Mouse (Mus musculus) MEL (cell line): ENCODE results near the gene Lhx1.

Source experiments
- CTCF ChIP-seq, 3 experiments: IDR thresholded peaks in 2 of 3; conservative IDR thresholded peaks in 1 of 3; 2 replicates each; pipeline ENCODE4 v1.5.1; 2011 to 2012; ENCODE audit warnings: low read length in 3 of 3, low read depth in 2 of 3, mild to moderate bottlenecking in 2 of 3, improper control_type of control experiment in 1 of 3, inconsistent platforms in 1 of 3, mixed read lengths in 1 of 3, moderate library complexity in 1 of 3; ENCODE audit not compliant: control insufficient read depth in 1 of 3, insufficient read depth in 1 of 3, poor library complexity in 1 of 3, severe bottlenecking in 1 of 3
- ELF1 ChIP-seq: IDR thresholded peaks from 2 replicates; pipeline ENCODE4 v1.6.1; 2014; ENCODE audit warnings: low read depth, mild to moderate bottlenecking, inconsistent platforms, low read length, improper control_type of control experiment, moderate library complexity
- EP300 ChIP-seq, 2 experiments: IDR thresholded peaks; 2 replicates each; pipeline ENCODE4 v1.6.1; 2011; ENCODE audit warnings: improper control_type of control experiment in 2 of 2, low read length in 2 of 2, low read depth in 1 of 2, mild to moderate bottlenecking in 1 of 2
- MXI1 ChIP-seq: IDR thresholded peaks from 2 replicates; pipeline ENCODE4 v1.6.1; 2011; ENCODE audit warnings: mild to moderate bottlenecking, low read depth, low read length, improper control_type of control experiment
- RCOR1 ChIP-seq: IDR thresholded peaks from 2 replicates; pipeline ENCODE4 v1.6.1; 2012; ENCODE audit warnings: low read depth, mild to moderate bottlenecking, inconsistent platforms, low read length, improper control_type of control experiment
- SMC3 ChIP-seq: IDR thresholded peaks from 2 replicates; pipeline ENCODE4 v1.6.1; 2011; ENCODE audit warnings: low read depth, low read length, improper control_type of control experiment
- ZC3H11A ChIP-seq: IDR thresholded peaks from 2 replicates; pipeline ENCODE4 v1.6.1; 2012; ENCODE audit warnings: low read depth, mild to moderate bottlenecking, inconsistent platforms, low read length, improper control_type of control experiment

GRCm38 (mm10) chr11:84549258-84549791 lies 24.0 kb upstream of the Lhx1 start:
- TF ChIP-seq EP300 (IDR thresholded peaks at IDR 0.05; ENCODE audit: low read depth in 1 of 2, low read length in 2 of 2) = no peak
- no peak for TF ChIP-seq ELF1
- no peak for TF ChIP-seq MXI1
- TF ChIP-seq ZC3H11A = no peak
- TF ChIP-seq RCOR1 = no peak
- TF ChIP-seq SMC3 = no peak
- no peak for TF ChIP-seq CTCF (IDR thresholded peaks at IDR 0.05 in 2 of 3, conservative IDR thresholded peaks at IDR 0.05 in 1 of 3; ENCODE audit: control insufficient read depth in 1 of 3, insufficient read depth in 1 of 3, low read depth in 2 of 3, low read length in 3 of 3, poor library complexity in 1 of 3, severe bottlenecking in 1 of 3)
